Mouse (Mus musculus) limb, embryonic 11.5 days (tissue): Measurements from ENCODE around the gene Urad. TPM values are rescaled to one million over a fixed set of nuclear protein-coding genes. Genes with fewer than 3 reads are reported as not detected.

Source experiments
- ATAC-seq: fragments of 200-750 bp; cut with Nextera tagmentation; 2 replicates; pipeline ENCODE4 v1.8.0; 2017; ENCODE audit warnings: low read depth; ENCODE audit not compliant: insufficient number of reproducible peaks, low FRiP score, low TSS enrichment
- DNase-seq: peaks from one replicate; pipeline ENCODE4 v3.0.0-alpha.2; 2015; ENCODE audit warnings: low spot score
- H3K27ac ChIP-seq: fragments of 300-500 bp; sonication (generic); replicated peaks from 2 replicates; pipeline ENCODE4 v1.5.1; 2014; ENCODE audit warnings: low read depth, mild to moderate bottlenecking, low read length
- H3K27me3 ChIP-seq: fragments of 300-500 bp; sonication (generic); 2 replicates; pipeline ENCODE4 v1.6.1; 2014; ENCODE audit warnings: mild to moderate bottlenecking, low read length, mixed read lengths; ENCODE audit not compliant: control insufficient read depth, insufficient read depth
- H3K36me3 ChIP-seq: fragments of 300-500 bp; sonication (generic); 2 replicates; pipeline ENCODE4 v1.6.1; 2014; ENCODE audit warnings: mild to moderate bottlenecking, low read length, moderate library complexity, mixed read lengths; ENCODE audit not compliant: control insufficient read depth, insufficient read depth
- H3K4me1 ChIP-seq: fragments of 300-500 bp; sonication (generic); 2 replicates; pipeline ENCODE4 v1.6.1; 2014; ENCODE audit warnings: low read length, mixed read lengths; ENCODE audit not compliant: control insufficient read depth, insufficient read depth
- H3K4me2 ChIP-seq: fragments of 300-500 bp; sonication (generic); 2 replicates; pipeline ENCODE4 v1.6.1; 2014; ENCODE audit warnings: low read depth, mild to moderate bottlenecking, moderate library complexity; ENCODE audit not compliant: severe bottlenecking
- H3K4me3 ChIP-seq: fragments of 300-500 bp; sonication (generic); 2 replicates; pipeline ENCODE4 v1.5.1; 2014; ENCODE audit warnings: low read depth, low read length
- H3K9ac ChIP-seq: fragments of 300-500 bp; sonication (generic); 2 replicates; pipeline ENCODE4 v1.6.1; 2014; ENCODE audit warnings: mild to moderate bottlenecking, low read length
- H3K9me3 ChIP-seq: fragments of 300-500 bp; sonication (generic); 2 replicates; pipeline ENCODE4 v1.6.1; 2016; ENCODE audit warnings: low read length; ENCODE audit not compliant: control insufficient read depth
- WGBS: fragments of 180-500 bp; shearing (Covaris S2); extraction: QIAGEN DNeasy Blood & Tissue Kit; methylation state at CpG from one replicate; pipeline ENCODE4 v1.1.7; 2014; 5-methylcytosine and 5-hydroxymethylcytosine counted together
- polyA plus RNA-seq: library from polyadenylated mRNA; unstranded; fragments of >200 nt; fragmentation: Nextera tagmentation; extraction: Ambion mirVana; gene quantifications from 2 replicates; pipeline ENCODE4 v1.2.1, GENCODE M21; 2014

Urad gene
- polyA plus RNA-seq, 1 experiment from 2014 or later, result not detected

- Histone ChIP-seq H3K9me3 (no peaks in the 10 kb centered on the region), H3K4me1 (no peaks in the 10 kb centered on the region), H3K27ac (no peak overlapping the region), H3K4me3 (no peak overlapping the region), H3K36me3 (no peaks in the 10 kb centered on the region), H3K4me2 (no peak overlapping the region), H3K27me3 (peaks cover 30% of the 10 kb centered on the region), H3K9ac (no peak overlapping the region)
- 38% methylated on average over 16 of the region's 16 CpGs for WGBS
- ATAC-seq (no peak), DNase-seq (peak; percentile 21)
These were observed 30.3 kb downstream of the Urad start for GRCm38 (mm10) chr5:147291764-147292505.

GRCm38 (mm10) chr5:147284365-147284764 is 37.9 kb downstream of the Urad start:
- DNase-seq (no peak), ATAC-seq (no peak)
- Histone ChIP-seq H3K27ac (no peak overlapping the region), H3K27me3 (peaks cover 16% of the 10 kb centered on the region), H3K4me3 (no peak overlapping the region), H3K36me3 (no peaks in the 10 kb centered on the region), H3K4me2 (no peak overlapping the region), H3K4me1 (no peaks in the 10 kb centered on the region), H3K9ac (no peak overlapping the region), H3K9me3 (no peaks in the 10 kb centered on the region)
- WGBS, result 73% methylated on average over 4 of the region's 4 CpGs

GRCm38 (mm10) chr5:147277547-147277925 is 44.7 kb downstream of the Urad start:
- Histone ChIP-seq H3K9me3 (no peaks in the 10 kb centered on the region), H3K4me1 (no peaks in the 10 kb centered on the region), H3K4me2 (no peak overlapping the region; the same call in 1 of the 2 replicates), H3K27ac (no peak overlapping the region), H3K36me3 (no peaks in the 10 kb centered on the region), H3K27me3 (peaks cover 73% of the 10 kb centered on the region), H3K4me3 (no peak overlapping the region), H3K9ac (no peak overlapping the region)
- 0% methylated on average over 13 of the region's 13 CpGs for WGBS
- ATAC-seq, result no peak
- DNase-seq, result peak; percentile 30

- WGBS, result 2% methylated on average over 18 of the region's 18 CpGs
- Histone ChIP-seq H3K36me3 (no peaks in the 10 kb centered on the region), H3K27me3 (peaks cover 79% of the 10 kb centered on the region), H3K4me3 (no peak overlapping the region), H3K27ac (no peak overlapping the region), H3K4me2 (no peak overlapping the region), H3K4me1 (no peaks in the 10 kb centered on the region), H3K9me3 (no peaks in the 10 kb centered on the region), H3K9ac (no peak overlapping the region)
- no peak for ATAC-seq
- DNase-seq, result peak; percentile 41
These were observed 45.3 kb downstream of the Urad start for GRCm38 (mm10) chr5:147276701-147277546.

GRCm38 (mm10) chr5:147275761-147276160 is 46.5 kb downstream of the Urad start:
- H3K9me3 ChIP-seq, result no peaks in the 10 kb centered on the region
- no peak overlapping the region for H3K4me3 ChIP-seq
- peaks cover 84% of the 10 kb centered on the region for H3K27me3 ChIP-seq
- H3K36me3 ChIP-seq, result no peaks in the 10 kb centered on the region
- no peaks in the 10 kb centered on the region for H3K4me1 ChIP-seq
- ATAC-seq (no peak), DNase-seq (no peak)
- H3K9ac ChIP-seq, result no peak overlapping the region
- 12% methylated on average over 3 of the region's 3 CpGs for WGBS
- H3K4me2 ChIP-seq, result no peak overlapping the region
- H3K27ac ChIP-seq, result no peak overlapping the region

GRCm38 (mm10) chr5:147274174-147275141 is 47.8 kb downstream of the Urad start:
- ATAC-seq, result no peak

GRCm38 (mm10) chr5:147272808-147273345 is 49.4 kb downstream of the Urad start:
- ATAC-seq (no peak), DNase-seq (peak; percentile 55)
- Histone ChIP-seq H3K9me3 (no peaks in the 10 kb centered on the region), H3K4me1 (peaks cover 2% of the 10 kb centered on the region; the same call in 1 of the 2 replicates), H3K4me2 (no peak overlapping the region), H3K27ac (no peak overlapping the region), H3K9ac (no peak overlapping the region), H3K36me3 (no peaks in the 10 kb centered on the region), H3K4me3 (no peak overlapping the region), H3K27me3 (peaks cover 92% of the 10 kb centered on the region)
- 1% methylated on average over 10 of the region's 10 CpGs for WGBS

More at GRCm38 (mm10) chr5:147274174-147275141, 47.8 kb downstream of the Urad start:
- DNase-seq, result peak; percentile 71
- Histone ChIP-seq H3K27ac (no peak overlapping the region), H3K9ac (no peak overlapping the region), H3K36me3 (no peaks in the 10 kb centered on the region), H3K4me3 (no peak overlapping the region), H3K9me3 (no peaks in the 10 kb centered on the region), H3K4me1 (peaks cover 2% of the 10 kb centered on the region; the same call in 1 of the 2 replicates), H3K27me3 (peaks cover 89% of the 10 kb centered on the region), H3K4me2 (no peak overlapping the region)
- WGBS, result 1% methylated on average over 48 of the region's 48 CpGs
